Mouse (Mus musculus): ENCODE measurements around the gene Olfr698. TPM values are rescaled to one million over a fixed set of nuclear protein-coding genes. Genes with fewer than 3 reads are reported as not detected.
"Not testable (repeated sequence)": the region's sequence is repeated elsewhere in the genome, so short reads cannot be mapped to it uniquely, and the experiment has no call there.

The Olfr698 gene
- polyA plus RNA-seq, 1 experiment from 2014 or later = not detected

GRCm38 (mm10) chr7:106725654-106726053, 29.5 kb downstream of the Olfr698 start:
- not testable (repeated sequence) for H3K27ac ChIP-seq (ENCODE audit: low read depth, low read length); H3K36me3 ChIP-seq (ENCODE audit: control insufficient read depth, insufficient read depth, low read length); H3K9ac ChIP-seq (ENCODE audit: low read length); H3K4me3 ChIP-seq (ENCODE audit: low read depth, low read length); DNase-seq (ENCODE audit: low spot score); H3K4me2 ChIP-seq (ENCODE audit: low read depth); ATAC-seq (ENCODE audit: insufficient read depth, low FRiP score, low TSS enrichment); H3K9me3 ChIP-seq (ENCODE audit: control insufficient read depth, low read length); H3K4me1 ChIP-seq (ENCODE audit: control insufficient read depth, insufficient read depth, low read length); H3K27me3 ChIP-seq (ENCODE audit: control insufficient read depth, insufficient read depth, low read length)
- 89% methylated on average over 2 of the region's 2 CpGs for WGBS

DNA sequence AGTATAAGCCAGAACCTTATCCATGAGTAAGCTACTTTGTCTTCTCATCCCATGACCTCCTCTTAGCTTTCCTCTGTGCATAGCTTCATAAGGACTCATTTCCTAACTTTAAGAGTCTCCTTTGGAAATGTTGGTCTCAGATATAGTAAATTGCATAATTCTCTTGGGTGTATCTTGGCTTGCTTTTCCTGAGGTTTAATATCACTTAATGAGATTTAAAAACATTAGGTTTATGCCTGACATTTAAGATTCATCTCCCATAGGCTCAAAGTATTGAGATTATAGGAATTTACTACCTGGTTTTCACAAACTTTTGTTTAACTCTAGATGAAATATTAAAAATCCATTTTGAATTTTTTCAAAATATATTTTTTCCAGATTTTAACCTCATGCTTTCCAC, 38.9 kb downstream of the Olfr698 start, which contains the start of gene Olfr695:
TSS of gene Olfr695 (minus strand) at position 101 of the 400 bp plus-strand sequence.
- no peak within 1 kb of the TSS for H3K4me3 ChIP-seq (ENCODE audit: low read depth, low read length)
- no peak for ATAC-seq (ENCODE audit: insufficient read depth, low FRiP score, low TSS enrichment)
- H3K9ac ChIP-seq (ENCODE audit: low read length) = no peak within 1 kb of the TSS
- no peaks in the 10 kb centered on the region for H3K9me3 ChIP-seq (ENCODE audit: control insufficient read depth, low read length)
- DNase-seq (ENCODE audit: low spot score) = no peak
- H3K27me3 ChIP-seq (ENCODE audit: control insufficient read depth, insufficient read depth, low read length) = no peaks in the 10 kb centered on the region
- H3K4me2 ChIP-seq (ENCODE audit: low read depth) = no peak within 1 kb of the TSS
- H3K36me3 ChIP-seq (ENCODE audit: control insufficient read depth, insufficient read depth, low read length) = no peaks in the 10 kb centered on the region
- no peaks in the 10 kb centered on the region for H3K4me1 ChIP-seq (ENCODE audit: control insufficient read depth, insufficient read depth, low read length)
- no peak within 1 kb of the TSS for H3K27ac ChIP-seq (ENCODE audit: low read depth, low read length)

DNA sequence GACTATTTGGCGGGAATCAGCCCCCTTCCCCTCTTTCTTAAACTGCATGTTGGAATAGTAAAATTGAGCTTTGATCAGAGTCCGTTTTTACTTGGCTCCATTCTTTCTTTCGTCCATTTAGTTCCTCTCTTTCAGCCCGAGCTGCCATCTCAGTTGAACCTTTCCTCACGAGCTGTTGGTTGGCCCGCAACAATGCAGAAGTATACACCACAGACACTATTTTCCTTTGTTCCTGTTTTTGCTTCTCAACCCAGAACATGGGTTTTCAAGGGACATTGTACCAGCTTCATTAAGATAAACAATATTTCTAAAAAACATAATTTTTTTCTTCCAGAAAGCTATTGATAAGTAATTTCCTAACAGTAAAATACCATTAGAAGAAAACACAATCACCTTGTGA, 43.7 kb downstream of the Olfr698 start:
- H3K27me3 ChIP-seq (ENCODE audit: control insufficient read depth, insufficient read depth, low read length) = no peaks in the 10 kb centered on the region
- H3K36me3 ChIP-seq (ENCODE audit: control insufficient read depth, insufficient read depth, low read length) = no peaks in the 10 kb centered on the region
- H3K9me3 ChIP-seq (ENCODE audit: control insufficient read depth, low read length) = no peaks in the 10 kb centered on the region
- no peak overlapping the region for H3K9ac ChIP-seq (ENCODE audit: low read length)
- H3K27ac ChIP-seq (ENCODE audit: low read depth, low read length) = no peak overlapping the region
- DNase-seq (ENCODE audit: low spot score) = no peak
- H3K4me2 ChIP-seq (ENCODE audit: low read depth) = no peak overlapping the region
- no peaks in the 10 kb centered on the region for H3K4me1 ChIP-seq (ENCODE audit: control insufficient read depth, insufficient read depth, low read length)
- no peak for ATAC-seq (ENCODE audit: insufficient read depth, low FRiP score, low TSS enrichment)
- no peak overlapping the region for H3K4me3 ChIP-seq (ENCODE audit: low read depth, low read length)
- WGBS = 92% methylated on average over 6 of the region's 6 CpGs

DNA sequence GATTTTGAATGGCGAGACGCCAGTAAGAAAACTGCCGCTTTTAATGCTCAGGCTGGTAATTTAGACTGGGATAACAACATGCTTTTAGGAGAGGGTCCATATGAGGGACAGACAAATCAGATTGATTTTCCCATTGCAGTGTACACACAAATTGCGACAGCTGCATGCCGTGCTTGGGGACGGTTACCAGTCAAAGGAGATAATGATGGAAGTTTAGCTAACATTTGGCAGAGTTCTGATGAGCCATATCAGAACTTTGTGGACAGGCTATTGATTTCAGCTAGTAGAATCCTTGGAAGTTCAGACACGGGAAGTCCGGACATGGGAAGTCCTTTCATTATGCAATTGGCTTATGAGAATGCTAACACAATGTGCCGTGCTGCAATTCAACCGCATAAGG, 47.5 kb downstream of the Olfr698 start:
- DNase-seq (ENCODE audit: low spot score); H3K4me1 ChIP-seq (ENCODE audit: control insufficient read depth, insufficient read depth, low read length); H3K9me3 ChIP-seq (ENCODE audit: control insufficient read depth, low read length); ATAC-seq (ENCODE audit: insufficient read depth, low FRiP score, low TSS enrichment); H3K9ac ChIP-seq (ENCODE audit: low read length); H3K27ac ChIP-seq (ENCODE audit: low read depth, low read length); H3K36me3 ChIP-seq (ENCODE audit: control insufficient read depth, insufficient read depth, low read length); H3K4me3 ChIP-seq (ENCODE audit: low read depth, low read length); H3K27me3 ChIP-seq (ENCODE audit: control insufficient read depth, insufficient read depth, low read length); H3K4me2 ChIP-seq (ENCODE audit: low read depth): not testable (repeated sequence)
- WGBS = 92% methylated on average over 10 of the region's 10 CpGs

Other genes with a start within 250 kb of the Olfr698 start
- gene Olfr693, start 74.8 kb downstream of the Olfr698 start, polyA plus RNA-seq (2014; fragmentation: Nextera tagmentation; extraction: Ambion mirVana) = not detected in 2 replicates
- gene Olfr694, start 63.6 kb downstream of the Olfr698 start, polyA plus RNA-seq (2014; fragmentation: Nextera tagmentation; extraction: Ambion mirVana) = not detected in 2 replicates
- gene Olfr695, start 39.0 kb downstream of the Olfr698 start, polyA plus RNA-seq (2014; fragmentation: Nextera tagmentation; extraction: Ambion mirVana) = not detected in 2 replicates
- gene Olfr697, start 13.0 kb downstream of the Olfr698 start, polyA plus RNA-seq (2014; fragmentation: Nextera tagmentation; extraction: Ambion mirVana) = not detected in 2 replicates
- gene Olfr699, start 37.8 kb upstream of the Olfr698 start, polyA plus RNA-seq (2014; fragmentation: Nextera tagmentation; extraction: Ambion mirVana) = not detected in 2 replicates
- gene Olfr700, start 53.4 kb upstream of the Olfr698 start, polyA plus RNA-seq (2014; fragmentation: Nextera tagmentation; extraction: Ambion mirVana) = not detected in 2 replicates
- gene Olfr701, start 58.7 kb upstream of the Olfr698 start, polyA plus RNA-seq (2014; fragmentation: Nextera tagmentation; extraction: Ambion mirVana) = not detected in 2 replicates
- not detected in 2 replicates for gene Olfr702, start 78.5 kb upstream of the Olfr698 start, polyA plus RNA-seq (2014; fragmentation: Nextera tagmentation; extraction: Ambion mirVana)
- not detected in 2 replicates for gene Olfr703, start 88.0 kb upstream of the Olfr698 start, polyA plus RNA-seq (2014; fragmentation: Nextera tagmentation; extraction: Ambion mirVana)
- not detected in 2 replicates for gene Olfr704, start 107.8 kb upstream of the Olfr698 start, polyA plus RNA-seq (2014; fragmentation: Nextera tagmentation; extraction: Ambion mirVana)
- gene Olfr705, start 121.5 kb upstream of the Olfr698 start, polyA plus RNA-seq (2014; fragmentation: Nextera tagmentation; extraction: Ambion mirVana) = not detected in 2 replicates
- gene Olfr706, start 132.8 kb upstream of the Olfr698 start, polyA plus RNA-seq (2014; fragmentation: Nextera tagmentation; extraction: Ambion mirVana) = not detected in 2 replicates
- not detected in 2 replicates for gene Olfr707, start 145.8 kb upstream of the Olfr698 start, polyA plus RNA-seq (2014; fragmentation: Nextera tagmentation; extraction: Ambion mirVana)
- not detected in 2 replicates for gene Olfr1532-ps1, start 152.6 kb upstream of the Olfr698 start, polyA plus RNA-seq (2014; fragmentation: Nextera tagmentation; extraction: Ambion mirVana)
- not detected in 2 replicates for gene Olfr709-ps1, start 176.8 kb upstream of the Olfr698 start, polyA plus RNA-seq (2014; fragmentation: Nextera tagmentation; extraction: Ambion mirVana)
- not detected in 2 replicates for gene Olfr710, start 192.9 kb upstream of the Olfr698 start, polyA plus RNA-seq (2014; fragmentation: Nextera tagmentation; extraction: Ambion mirVana)
- gene Olfr6, start 208.5 kb upstream of the Olfr698 start, polyA plus RNA-seq (2014; fragmentation: Nextera tagmentation; extraction: Ambion mirVana) = not detected in 2 replicates
- not detected in 2 replicates for gene Olfr711, start 220.1 kb upstream of the Olfr698 start, polyA plus RNA-seq (2014; fragmentation: Nextera tagmentation; extraction: Ambion mirVana)